Mouse (Mus musculus): ENCODE data around the gene Sh3tc1. TPM values are rescaled to one million over a fixed set of nuclear protein-coding genes. Genes with fewer than 3 reads are reported as not detected.

Sh3tc1 gene
- polyA plus RNA-seq, 2 experiments from 2014 or later, result 2.1 to 2.5 TPM

DNA sequence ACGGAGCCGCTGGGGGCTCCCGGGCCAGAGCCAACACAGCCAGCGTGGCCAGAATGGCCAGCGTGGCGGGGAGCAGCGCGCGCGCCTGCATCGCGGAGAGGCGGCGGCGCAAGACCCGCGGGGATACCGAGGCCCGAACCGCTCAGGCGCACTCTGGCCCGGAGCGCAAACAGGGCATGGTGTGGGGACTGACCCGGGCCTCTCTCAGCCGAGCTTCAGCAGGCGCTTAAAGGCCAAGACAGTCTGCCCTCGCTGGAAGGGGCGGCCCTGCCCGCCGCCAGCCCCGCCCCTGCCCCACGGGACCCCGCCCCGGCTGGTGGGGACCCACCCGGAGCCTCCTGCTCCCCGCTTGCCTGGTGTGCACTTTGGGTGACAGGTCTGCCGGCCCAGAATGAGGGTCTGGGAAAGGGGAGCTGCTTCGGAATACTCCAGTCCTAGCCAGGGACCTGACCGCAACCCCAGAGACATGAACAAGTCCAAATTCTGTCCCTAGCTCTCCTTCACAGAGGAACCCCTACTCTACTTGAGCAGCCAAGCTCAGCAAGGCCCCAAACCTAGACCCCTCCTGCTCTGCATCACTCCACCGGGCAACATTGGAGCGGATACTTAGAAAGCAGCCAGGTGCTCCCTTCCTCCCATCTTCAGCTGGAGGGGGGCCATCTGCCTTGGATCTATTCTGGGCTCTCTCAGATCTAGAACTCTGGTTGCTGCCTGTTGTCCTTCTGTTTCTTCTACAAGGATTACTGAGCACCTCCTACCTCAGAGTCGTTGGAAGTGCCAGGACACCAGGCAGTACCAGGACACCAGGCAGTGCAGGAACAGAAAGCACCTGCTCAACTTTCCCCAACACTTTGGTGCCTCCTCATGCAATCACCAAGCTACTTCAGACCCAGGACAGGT lies 60.3 kb downstream of the Sh3tc1 start, which contains the start of gene Htra3:
TSS of gene Htra3 (minus strand) at position 527 of the 900 bp plus-strand sequence.
- no peak for ATAC-seq

- ATAC-seq, result no peak
Measured at GRCm38 (mm10) chr5:35676964-35677363, 62.8 kb downstream of the Sh3tc1 start.

- no peak for ATAC-seq
Measured at GRCm38 (mm10) chr5:35674081-35674555, 65.7 kb downstream of the Sh3tc1 start.

GRCm38 (mm10) chr5:35673086-35673485 lies 66.7 kb downstream of the Sh3tc1 start:
- no peak for ATAC-seq

DNA sequence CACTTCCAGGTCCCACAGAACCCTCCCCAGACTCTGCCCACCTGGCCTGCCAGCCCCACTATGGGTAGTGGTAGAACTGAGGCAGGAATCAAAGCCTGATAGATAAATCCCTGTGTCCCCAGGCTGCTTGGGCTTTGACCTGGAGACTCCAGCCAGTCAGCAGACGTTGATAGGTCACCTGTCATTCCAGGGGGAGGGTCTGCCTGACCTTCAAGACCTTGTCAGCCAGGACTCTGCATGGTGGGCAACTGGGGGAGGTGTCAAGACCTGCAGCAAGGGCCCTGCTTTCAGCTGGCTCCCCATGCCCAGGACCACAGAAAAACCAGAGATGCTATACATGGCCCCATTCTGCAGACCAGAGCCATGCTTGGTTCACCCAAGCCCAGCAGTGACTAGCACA lies 67.2 kb downstream of the Sh3tc1 start:
- ATAC-seq, result no peak

- no peak for ATAC-seq
Measured at GRCm38 (mm10) chr5:35671474-35671891, 68.3 kb downstream of the Sh3tc1 start.

- no peak for ATAC-seq
Measured at GRCm38 (mm10) chr5:35670412-35670801, 69.4 kb downstream of the Sh3tc1 start.

DNA sequence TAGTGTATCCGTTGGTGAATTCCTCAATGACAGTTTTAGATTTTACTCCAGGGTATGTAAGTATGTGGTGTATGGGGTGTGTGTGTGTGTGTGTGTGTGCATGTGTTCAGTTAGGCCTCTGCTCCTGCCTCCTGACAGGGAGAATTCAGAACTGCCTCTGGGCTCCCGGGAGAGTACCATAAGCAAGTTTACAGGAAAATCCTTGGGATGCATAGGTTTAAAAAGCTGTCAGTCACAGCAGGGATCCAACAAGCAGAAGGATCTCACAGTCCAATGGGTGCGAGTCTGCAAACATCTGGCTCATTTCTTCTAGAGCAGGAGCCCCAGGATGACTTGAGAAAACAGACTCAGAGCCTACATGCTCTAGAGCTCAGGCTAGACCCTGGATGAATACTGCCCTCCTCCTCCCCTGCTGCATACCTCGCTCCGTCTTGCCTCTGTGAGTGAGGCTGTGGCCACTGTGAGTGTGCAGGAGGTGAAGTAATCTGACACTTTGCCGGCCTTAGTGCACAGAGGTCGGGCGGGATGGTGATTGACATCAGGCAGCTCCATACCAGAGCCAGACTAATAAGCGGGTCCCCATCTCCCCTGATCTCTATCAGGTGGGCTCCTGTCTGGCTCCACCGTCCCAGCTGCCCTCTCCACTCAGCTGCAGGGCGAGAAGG lies 69.9 kb downstream of the Sh3tc1 start:
- no peak for ATAC-seq

DNA sequence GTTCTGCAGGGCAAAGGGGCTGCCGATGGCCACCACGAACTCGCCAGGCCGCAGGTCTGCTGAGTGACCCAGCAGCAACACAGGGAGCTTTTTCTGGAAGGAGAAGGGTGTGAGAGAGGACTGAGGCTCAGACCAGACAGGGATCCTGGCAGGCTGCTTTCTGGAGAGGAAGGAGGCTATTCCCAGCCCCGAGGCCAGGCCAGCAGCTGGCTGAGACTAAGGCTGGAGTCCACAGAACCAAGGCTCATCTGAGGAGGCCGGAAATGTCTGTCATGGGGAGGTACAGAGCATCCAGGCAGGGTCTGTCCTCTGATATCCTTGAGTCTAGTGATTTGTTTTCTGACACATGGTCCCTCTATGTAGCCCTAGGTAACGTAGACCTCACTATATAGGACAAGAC lies 73.6 kb downstream of the Sh3tc1 start:
- ATAC-seq, result no peak

GRCm38 (mm10) chr5:35662021-35662545 lies 77.7 kb downstream of the Sh3tc1 start:
- no peak for ATAC-seq

- no peak for ATAC-seq
Measured at GRCm38 (mm10) chr5:35661210-35661609, 78.6 kb downstream of the Sh3tc1 start.

DNA sequence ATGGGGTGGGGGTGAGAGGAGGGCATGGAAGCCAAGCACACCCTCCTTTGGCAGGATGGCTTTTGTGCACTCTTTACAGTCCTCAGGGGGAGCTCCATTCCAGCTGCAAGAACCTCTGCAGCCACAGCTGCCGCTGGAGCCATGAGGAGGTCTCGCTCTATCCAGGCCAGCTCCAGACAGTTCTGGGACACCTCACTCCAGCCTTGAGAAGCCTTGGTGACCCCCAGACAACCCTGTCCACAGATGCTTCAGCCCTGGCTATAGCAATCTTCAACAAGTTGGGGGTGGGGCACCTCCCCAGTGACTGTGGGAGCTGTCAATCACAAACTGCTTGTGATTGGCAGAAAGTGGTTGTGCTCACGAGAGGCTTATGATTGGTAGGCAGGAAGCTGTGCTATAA lies 80.3 kb downstream of the Sh3tc1 start:
- no peak for ATAC-seq

- ATAC-seq, result no peak
Measured at GRCm38 (mm10) chr5:35655753-35656485, 83.9 kb downstream of the Sh3tc1 start.

DNA sequence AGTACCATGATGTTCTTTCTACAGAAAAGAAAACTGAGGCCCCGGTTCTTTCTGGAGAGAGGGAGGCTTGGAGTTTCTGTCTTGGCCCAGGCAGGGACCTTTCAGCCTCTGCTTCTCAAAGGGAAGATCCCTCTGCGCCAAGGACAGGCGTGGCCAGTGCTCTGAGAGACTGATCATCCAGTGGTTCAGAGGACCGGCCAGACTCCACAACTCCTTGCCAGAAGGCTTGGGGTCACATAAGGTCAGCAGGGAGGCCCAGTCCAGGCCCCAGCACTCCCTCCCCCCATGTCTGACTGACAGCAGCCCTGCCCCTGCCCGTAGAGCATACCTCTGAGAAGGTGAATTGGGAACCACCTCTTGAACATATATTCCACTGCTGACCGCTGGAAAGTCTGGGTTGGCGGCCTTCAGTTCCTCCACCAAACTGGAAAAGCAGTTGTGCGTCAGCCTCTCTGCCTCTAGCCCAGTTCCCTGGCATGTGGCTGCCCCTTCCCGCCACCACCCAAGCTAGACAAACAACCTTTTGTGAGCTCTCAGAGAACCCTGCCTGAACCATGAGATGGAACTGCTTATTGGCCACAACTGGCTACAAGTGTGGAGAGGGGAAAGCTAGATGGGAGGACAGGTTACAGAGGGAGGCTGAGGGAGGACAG lies 85.9 kb downstream of the Sh3tc1 start:
- no peak for ATAC-seq

- no peak for ATAC-seq
Measured at GRCm38 (mm10) chr5:35652872-35653271, 86.9 kb downstream of the Sh3tc1 start.

DNA sequence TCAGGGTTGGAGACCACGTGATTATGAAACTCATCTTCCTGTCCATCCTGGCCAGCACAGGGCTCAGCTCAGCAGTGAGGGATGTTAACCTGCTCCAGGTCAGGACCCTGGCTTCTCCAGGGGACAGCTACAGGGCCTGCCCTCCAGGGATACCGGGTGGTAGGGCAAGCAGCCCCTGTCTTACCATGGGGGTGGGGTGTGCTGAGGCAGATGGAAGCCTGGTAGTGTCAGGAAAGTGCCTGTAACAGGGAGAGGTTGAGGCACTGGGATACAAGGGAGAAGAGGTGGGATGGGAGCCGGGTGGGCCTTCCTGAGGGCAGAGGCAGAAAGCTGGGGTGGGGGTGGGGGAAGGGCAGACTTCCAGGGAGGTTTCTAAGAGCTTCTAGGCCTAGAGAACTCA lies 87.5 kb downstream of the Sh3tc1 start:
- no peak for ATAC-seq

DNA sequence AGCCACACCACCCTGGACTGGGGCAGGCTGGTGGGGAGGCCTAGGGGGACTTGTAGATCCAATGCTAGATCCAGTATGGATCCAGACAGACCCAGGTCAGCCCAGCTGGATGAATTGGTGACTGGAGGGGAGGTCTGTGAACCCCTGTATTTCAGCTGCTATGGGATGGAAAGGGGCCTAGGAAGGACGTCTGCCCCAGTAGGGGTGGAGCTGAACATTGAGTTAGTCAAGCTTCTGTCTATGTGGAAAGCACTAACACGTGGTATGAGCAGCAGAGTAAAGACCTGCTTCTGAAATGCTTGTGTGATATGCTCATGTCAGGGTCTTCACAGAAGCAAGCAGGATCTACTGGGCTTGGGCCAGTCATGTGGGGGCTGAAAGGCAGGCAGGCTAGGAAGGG lies 91.6 kb downstream of the Sh3tc1 start:
- no peak for ATAC-seq

DNA sequence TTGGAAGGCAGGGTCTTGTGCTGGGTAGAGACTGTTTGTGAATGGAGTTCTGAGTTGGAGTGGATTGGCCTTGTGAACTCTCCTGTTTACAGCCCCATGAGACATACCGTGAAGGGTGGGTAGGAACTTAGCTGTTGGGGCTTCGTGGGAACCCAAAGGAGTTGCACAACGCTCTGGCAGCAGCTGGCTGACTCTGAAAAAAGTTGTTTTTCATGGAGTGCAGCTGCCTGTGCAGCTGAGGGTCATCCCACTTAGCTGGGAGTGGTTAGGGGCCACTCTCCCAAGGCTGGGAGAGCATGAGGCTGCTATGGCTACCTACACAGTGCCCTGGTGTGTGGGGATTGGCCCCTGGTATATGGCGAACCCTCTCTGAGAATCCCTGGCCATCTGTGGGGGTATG lies 92.2 kb downstream of the Sh3tc1 start:
- ATAC-seq, result no peak

Data from activated CD4-positive, CD25-positive, alpha-beta regulatory T cell, adult 4 months (primary cell).